Mouse (Mus musculus) Patski (cell line): ENCODE results near the gene Mga. TPM values are rescaled to one million over a fixed set of nuclear protein-coding genes. Genes with fewer than 3 reads are reported as not detected.

Experiments
- ATAC-seq: fragments of 100-300 bp; one replicate; pipeline ENCODE4 v1.8.0; 2021
- CTCF ChIA-PET: fragments of 350-600 bp; sonication (Branson Sonifier 250); formaldehyde crosslinking; loops from one replicate; lab custom pipeline; 2022; ENCODE audit warnings: inconsistent platforms; lab: Charles Lee
- POLR2A ChIA-PET: fragments of 350-600 bp; sonication (Branson Sonifier 250); formaldehyde crosslinking; loops from one replicate; lab custom pipeline; 2022; ENCODE audit warnings: antibody characterized with exemption, inconsistent platforms; lab: Charles Lee
- DNase-seq: peaks from one replicate; pipeline ENCODE4 v3.0.0-alpha.2; 2011; ENCODE audit warnings: low read depth, low spot score
- H3K27me3 ChIP-seq: fragments of 371-371 bp; one replicate; pipeline ENCODE4 v1.5.1; 2021
- CTCF ChIP-seq: fragments of 100-300 bp; IDR thresholded peaks from one replicate; pipeline ENCODE4 v1.5.1; 2021
- in situ Hi-C: fragments of 300-500 bp; cut with MboI; formaldehyde crosslinking; loops from 3 replicates; pipeline ENCODE4 v1.11.1; 2018; ENCODE audit warnings: low pct_unique_long_range_greater_than_20kb, mixed read lengths
- polyA plus RNA-seq: library from polyadenylated mRNA; unstranded; gene quantifications from one replicate; pipeline ENCODE4 v1.2.3, GENCODE M21; 2021

Gene Mga
- polyA plus RNA-seq, 1 experiment from 2014 or later: 17.8 TPM

DNA sequence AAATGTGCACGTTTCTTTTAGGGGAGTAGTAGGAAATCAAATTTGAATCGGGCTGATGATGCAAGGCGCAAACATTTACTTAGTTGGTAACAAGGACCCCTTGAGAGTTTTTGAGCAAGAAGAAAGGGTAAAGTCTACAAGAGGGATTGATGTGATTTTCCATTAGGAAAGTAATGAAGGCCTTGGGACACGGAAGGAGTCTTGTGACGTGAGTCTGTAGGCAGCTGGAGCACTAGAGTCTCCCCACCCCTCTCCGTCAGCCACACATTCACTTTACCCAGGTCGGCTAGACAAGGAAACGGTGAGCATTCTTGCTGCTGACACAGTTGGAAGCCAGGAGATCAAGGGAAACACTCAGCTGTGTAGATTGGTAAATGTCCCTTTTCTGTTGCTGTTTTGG lies 88.8 kb downstream of the Mga start:
- POLR2A ChIA-PET: interaction anchor here (0.8 kb wide), 1 partner anchor 1212 kb away, joined by 3 read pairs; no protein-coding TSS in a partner anchor
- no peak for DNase-seq

DNA sequence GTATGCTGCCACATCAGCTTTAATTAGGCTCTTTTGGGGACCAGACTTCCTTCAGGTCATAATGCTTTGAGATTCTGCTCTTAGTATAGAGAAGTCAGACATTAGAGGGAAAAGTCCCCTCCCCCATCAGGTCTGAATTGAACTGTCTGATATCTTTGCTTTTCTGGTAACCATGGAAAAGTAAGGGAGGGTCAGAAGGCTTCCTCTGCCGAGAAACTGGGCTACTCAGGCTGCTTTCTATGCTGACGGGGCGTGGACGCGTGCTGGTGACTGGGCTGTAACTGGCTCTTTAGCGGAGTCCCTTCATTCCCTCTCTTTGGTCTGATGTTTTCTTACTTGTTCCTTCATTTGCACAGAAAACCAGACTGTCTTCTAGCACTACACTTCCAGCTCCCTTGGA lies 89.3 kb downstream of the Mga start:
- in situ Hi-C loops: no loop called here
- DNase-seq (no peak), ATAC-seq (no peak)
- no peak for TF ChIP-seq CTCF
- POLR2A ChIA-PET: no interaction called here
- no peaks in the 10 kb centered on the region for H3K27me3 ChIP-seq
- CTCF ChIA-PET: interaction anchor here (1.2 to 1.3 kb wide), 2 partner anchors 10 kb away, joined by 3 to 4 read pairs; no protein-coding TSS in a partner anchor

More for the DNA sequence above, 88.8 kb downstream of the Mga start:
- no peak for TF ChIP-seq CTCF
- CTCF ChIA-PET: interaction anchor here (1.2 to 1.3 kb wide), 2 partner anchors 9 to 11 kb away, joined by 3 to 4 read pairs; no protein-coding TSS in a partner anchor
- ATAC-seq: no peak
- in situ Hi-C loops: no loop called here
- H3K27me3 ChIP-seq: no peaks in the 10 kb centered on the region

DNA sequence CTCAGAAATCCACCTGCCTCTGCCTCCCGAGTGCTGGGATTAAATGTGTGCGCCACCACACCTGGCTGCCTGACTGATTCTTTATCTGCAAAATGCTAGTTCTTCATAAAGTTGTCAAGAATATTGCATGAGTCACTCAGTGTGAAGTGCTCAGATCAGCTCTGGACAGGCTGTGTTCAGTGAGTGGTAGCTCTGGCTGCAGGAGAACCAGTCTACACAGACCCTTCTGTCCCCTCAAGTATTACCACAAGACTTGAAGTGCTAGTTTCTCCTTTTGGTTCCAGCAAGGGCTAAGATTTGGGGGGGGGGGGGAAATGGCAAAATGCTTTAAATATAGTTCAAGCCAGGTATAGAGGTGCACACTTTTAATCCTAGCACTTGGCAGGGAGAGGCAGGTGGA lies 90.4 kb downstream of the Mga start:
- POLR2A ChIA-PET: no interaction called here
- ATAC-seq (no peak), DNase-seq (no peak)
- CTCF ChIA-PET: no interaction called here
- TF ChIP-seq CTCF: no peak
- no peaks in the 10 kb centered on the region for H3K27me3 ChIP-seq
- in situ Hi-C loops: no loop called here

DNA sequence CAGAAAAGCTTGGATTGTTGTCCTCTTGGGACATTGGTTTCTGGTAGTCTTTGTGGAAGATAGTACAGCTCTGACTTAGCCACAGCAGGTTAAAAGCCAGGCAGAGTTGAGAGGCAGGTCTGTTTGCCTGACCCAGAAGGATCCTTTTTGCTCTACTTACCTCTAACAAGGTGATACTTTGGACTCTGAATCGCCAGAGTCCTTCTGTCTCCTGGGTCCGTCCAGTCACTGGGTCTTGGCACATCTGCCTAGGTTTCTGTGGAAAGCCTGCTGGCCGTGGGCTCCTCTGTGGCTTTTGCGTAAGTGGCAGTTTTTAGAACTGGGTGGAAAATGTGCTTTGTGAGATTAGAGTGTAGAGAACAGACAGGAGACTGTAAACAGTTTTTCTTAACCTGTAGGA lies 91.9 kb downstream of the Mga start:
- TF ChIP-seq CTCF: no peak
- H3K27me3 ChIP-seq: no peaks in the 10 kb centered on the region
- no peak for DNase-seq
- ChIA-PET POLR2A (no interaction called here), CTCF (interaction anchor here (0.8 to 1.1 kb wide), 2 partner anchors 18 to 23 kb away, joined by 3 to 4 read pairs; no protein-coding TSS in a partner anchor)
- ATAC-seq: no peak
- in situ Hi-C loops: no loop called here

DNA sequence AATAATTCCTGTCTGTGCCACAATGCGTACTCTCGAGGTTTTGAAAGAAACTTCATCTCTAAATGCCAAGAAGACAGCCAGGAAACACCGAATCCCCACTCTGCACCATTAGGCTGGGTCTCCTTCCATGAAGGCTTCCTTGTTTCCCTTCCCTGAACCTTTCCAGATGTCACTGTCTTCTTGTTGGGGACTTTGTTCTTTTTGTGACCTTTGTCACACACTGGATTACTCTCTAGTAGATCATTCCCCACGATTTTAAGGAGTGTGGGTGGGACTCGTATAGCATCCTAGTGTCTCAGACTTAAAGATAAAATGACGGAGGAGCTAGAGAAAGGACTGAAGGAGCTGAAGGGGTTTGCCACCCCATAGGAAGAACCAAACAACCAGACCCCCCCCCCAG lies 93.9 kb downstream of the Mga start:
- in situ Hi-C loops: no loop called here
- ATAC-seq (no peak), DNase-seq (no peak)
- no peak for TF ChIP-seq CTCF
- CTCF ChIA-PET: no interaction called here
- POLR2A ChIA-PET: no interaction called here
- no peaks in the 10 kb centered on the region for H3K27me3 ChIP-seq

DNA sequence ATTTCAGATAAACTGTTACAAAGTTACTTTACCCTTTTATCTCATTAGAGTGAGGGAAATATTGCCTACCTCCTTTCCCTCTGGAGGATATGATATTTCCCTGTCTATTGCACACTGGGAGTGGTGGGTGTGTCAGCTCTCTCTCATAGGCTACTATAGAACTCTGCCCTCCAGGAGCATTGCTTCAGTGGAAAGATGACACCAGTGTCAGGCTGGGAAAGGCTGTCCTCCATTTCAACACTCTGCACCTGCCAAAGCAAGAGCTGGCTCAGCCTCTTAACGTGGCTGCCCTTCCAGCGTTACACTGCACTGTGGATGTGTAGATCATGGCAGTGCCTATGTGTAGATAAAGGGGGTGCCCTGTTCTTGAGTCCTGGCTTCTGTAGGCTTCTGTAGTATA lies 95.3 kb downstream of the Mga start:
- no peaks in the 10 kb centered on the region for H3K27me3 ChIP-seq
- no peak for TF ChIP-seq CTCF
- in situ Hi-C loops: no loop called here
- ATAC-seq (no peak), DNase-seq (no peak)
- CTCF ChIA-PET: no interaction called here
- POLR2A ChIA-PET: no interaction called here

DNA sequence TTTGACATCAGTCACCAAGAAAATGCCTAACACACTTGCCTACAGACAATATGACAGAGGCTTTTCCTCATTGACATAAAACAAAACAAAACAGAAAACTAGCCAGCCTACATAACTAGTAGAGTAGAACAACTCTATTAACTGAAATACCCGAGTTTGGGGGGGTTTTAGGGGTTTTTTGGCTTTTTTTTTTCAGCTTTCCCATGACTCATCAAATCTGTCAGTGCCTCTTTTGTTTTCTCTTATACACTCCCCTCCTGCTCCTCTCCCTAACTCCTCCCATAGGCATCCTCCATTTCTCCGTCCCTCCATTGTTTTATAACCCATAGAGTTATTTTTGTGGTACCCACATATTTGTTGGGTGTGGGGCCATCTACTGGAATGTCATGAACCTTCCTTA lies 96.5 kb downstream of the Mga start:
- H3K27me3 ChIP-seq: no peaks in the 10 kb centered on the region
- in situ Hi-C loops: no loop called here
- DNase-seq: no peak
- ATAC-seq: no peak
- CTCF ChIA-PET: no interaction called here
- POLR2A ChIA-PET: interaction anchor here (1.1 kb wide), 1 partner anchor 12 kb away, joined by 4 read pairs; no protein-coding TSS in a partner anchor
- no peak for TF ChIP-seq CTCF

DNA sequence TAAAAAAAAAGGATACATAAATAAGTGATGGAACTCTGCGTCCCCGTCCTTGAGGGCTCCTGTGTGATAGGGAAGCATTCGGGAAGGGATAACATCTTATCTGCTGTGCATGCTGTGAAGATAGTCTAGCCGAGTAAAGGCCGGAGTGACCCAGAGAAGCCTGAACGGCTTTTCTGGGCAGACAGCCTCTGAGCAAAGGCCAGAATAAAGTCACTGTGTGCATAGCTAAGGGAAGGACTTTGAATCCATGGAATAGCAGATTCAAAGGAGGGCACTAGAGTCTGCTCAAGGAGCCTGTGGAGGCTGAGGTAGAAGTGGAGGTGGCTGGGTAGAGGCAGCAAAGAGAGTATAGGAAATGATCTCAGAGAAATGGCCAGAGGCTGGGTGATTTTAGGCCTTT lies 97.8 kb downstream of the Mga start:
- no peak for TF ChIP-seq CTCF
- ChIA-PET CTCF (interaction anchor here (1.2 kb wide), 1 partner anchor 16 kb away, joined by 3 read pairs; no protein-coding TSS in a partner anchor), POLR2A (no interaction called here)
- in situ Hi-C loops: no loop called here
- no peak for ATAC-seq
- DNase-seq: no peak
- no peaks in the 10 kb centered on the region for H3K27me3 ChIP-seq

DNA sequence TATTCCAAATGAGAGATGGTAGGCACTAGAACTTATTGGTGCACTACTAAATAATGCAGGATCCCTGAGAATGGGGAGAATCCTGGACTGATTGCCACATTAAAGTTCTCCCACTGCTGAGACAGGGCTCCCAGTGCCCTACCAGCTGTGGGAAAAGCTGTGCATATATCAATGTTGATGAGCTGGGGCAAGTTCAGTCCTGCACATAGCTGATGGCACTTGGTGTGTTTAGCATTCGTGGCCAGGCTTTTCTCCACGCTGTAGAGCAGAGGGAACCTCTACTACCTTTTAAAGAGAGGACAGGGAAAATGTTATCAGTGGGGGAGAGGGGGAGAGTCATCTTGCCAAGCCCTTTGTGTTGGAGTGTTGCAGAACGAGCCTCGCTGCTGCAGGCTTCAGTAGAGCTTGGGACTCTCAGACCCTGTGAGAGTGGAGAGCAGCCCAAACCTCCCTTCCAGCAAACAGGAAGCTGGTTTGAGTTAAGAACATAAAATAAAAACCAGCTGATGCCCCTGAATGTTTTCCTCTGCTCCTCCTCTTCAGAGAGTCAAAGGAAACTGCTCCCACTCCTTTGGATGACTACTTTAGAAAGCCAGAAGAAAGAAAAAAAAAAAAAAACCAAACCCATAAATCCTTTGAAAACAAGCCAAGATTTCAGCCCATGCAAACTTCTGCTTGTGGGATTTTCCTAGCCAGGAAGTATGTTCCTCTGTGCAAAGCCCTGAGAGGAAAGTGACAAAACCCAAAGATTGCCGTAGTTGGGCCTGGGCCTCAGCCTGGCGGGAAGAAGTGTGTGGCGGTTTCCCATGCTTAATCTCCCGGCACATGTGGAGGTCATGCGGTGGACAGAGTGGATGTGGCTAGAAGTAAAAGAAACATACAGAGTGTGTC lies 98.6 kb downstream of the Mga start:
- POLR2A ChIA-PET: no interaction called here
- no peak for DNase-seq
- CTCF ChIA-PET: interaction anchor here (0.6 to 1.6 kb wide), 3 partner anchors 9 to 15 kb away, joined by 3 read pairs; no protein-coding TSS in a partner anchor
- ATAC-seq: no peak
- H3K27me3 ChIP-seq: no peaks in the 10 kb centered on the region
- TF ChIP-seq CTCF: no peak
- in situ Hi-C loops: no loop called here

DNA sequence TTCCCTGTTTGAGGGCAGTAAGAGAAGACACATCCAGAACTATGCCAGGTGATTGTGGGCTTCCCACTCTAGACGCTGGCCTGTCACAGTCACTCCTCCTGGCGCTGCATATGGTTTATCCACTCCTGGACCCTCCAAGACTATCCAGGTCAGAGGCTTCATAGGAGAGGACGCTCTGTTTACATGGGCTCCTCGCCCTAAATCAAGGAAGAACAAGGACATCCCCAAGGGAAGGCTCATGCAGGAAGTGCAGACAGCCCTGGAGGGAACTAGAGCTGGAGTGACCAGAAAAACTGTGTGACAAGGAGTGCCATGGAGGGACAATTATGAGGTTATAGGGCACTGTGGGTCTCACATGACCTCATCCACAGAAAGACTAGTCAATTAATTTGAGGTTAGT lies 100.3 kb downstream of the Mga start:
- CTCF ChIA-PET: interaction anchor here (1.6 kb wide), 1 partner anchor 11 kb away, joined by 3 read pairs; no protein-coding TSS in a partner anchor
- in situ Hi-C loops: no loop called here
- no peaks in the 10 kb centered on the region for H3K27me3 ChIP-seq
- DNase-seq (no peak), ATAC-seq (no peak)
- POLR2A ChIA-PET: no interaction called here
- no peak for TF ChIP-seq CTCF

DNA sequence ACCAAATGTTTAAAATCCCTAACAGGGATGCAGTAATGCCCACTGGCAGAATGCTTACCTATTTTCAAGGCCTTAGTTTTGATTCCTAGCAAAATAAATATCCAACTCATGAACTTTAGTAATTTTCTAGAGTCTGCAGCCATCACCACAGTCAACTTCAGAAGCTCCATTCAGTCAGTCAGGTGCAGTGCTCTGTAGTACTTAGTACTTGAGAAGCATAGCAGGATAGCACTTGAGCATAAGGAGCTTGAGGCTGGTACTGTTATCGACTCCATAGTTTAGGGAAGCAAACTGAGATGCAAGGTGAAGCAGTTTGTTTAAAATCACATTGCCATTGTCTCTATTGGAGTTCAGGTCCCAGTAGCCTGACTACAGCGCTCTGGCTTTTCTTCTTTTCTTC lies 102.7 kb downstream of the Mga start:
- ChIA-PET POLR2A (interaction anchor here (1.2 kb wide), 1 partner anchor 21 kb away, joined by 3 read pairs; no protein-coding TSS in a partner anchor), CTCF (no interaction called here)
- in situ Hi-C loops: no loop called here
- no peak for TF ChIP-seq CTCF
- no peaks in the 10 kb centered on the region for H3K27me3 ChIP-seq
- DNase-seq (no peak), ATAC-seq (no peak)
